Mouse (Mus musculus) cerebellum, postnatal 4 days (tissue): ENCODE results near the gene Adamtsl1.
A peak's percentile ranks its signal among the peaks of the same experiment; 100 is the strongest.

Source experiments
- DNase-seq, 2 experiments: peaks; one replicate each; pipeline ENCODE4 v3.0.0; 2022; ENCODE audit warnings: low spot score in 2 of 2, mixed read lengths in 1 of 2

Adamtsl1 gene

DNA sequence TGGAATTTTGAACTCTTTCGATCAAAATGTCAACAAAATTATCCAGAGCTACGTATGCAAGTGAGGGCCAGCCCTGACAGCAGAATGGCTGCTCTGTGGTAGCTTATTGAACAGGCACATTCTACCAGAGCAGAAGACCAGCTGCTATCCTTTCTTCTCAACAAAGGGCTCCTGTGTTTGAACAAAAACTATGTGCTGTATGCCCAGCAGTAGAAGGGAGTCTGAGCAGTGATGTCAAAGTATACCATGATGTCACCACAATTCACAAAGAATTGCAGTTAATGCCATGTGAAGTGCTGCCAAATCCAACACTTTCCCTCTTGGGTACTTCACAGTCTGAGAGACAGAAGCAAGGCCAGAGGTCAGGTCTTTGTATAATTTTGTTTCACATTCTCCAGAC is 675.9 kb downstream of the Adamtsl1 start:
- no peak for DNase-seq

DNA sequence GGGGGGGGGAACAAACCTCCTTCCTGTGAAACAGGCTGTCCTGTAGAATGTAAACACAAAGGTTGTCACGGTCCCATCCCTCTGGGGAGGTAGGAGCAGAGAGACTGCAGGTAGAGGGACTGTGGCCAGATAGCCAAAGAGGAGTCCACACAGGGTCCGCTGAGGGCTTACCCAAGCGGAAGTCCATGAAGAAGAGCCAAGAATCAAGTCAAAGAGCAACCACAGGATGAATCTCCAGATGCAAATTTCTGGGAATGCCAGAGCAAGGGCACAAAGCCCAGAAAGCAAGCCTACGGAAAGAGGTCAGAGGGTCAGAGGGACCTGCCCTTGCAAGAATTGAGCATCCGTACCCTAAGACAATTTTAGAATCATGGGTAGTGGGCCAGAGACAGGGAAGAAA is 677.2 kb downstream of the Adamtsl1 start:
- no peak for DNase-seq

DNA sequence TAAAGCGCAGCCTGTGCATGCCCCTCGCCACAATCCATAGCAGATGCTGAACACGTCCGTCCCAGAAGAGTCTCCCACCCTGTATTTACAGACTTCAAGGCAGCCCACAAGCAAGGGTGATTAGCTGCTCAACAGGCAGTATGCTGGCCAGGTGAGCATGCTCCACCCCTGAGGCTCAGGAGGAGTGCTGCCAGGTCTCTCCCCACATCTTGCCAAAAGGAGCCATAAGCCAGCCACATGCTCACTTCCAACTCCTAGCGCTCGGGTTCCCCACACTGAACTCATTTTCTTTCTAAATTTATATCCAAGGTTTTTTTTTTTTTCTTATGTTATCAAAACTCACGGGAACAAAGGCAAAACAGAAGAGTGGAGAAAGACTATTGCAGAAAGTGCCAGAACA is 687.8 kb downstream of the Adamtsl1 start:
- no peak for DNase-seq

DNA sequence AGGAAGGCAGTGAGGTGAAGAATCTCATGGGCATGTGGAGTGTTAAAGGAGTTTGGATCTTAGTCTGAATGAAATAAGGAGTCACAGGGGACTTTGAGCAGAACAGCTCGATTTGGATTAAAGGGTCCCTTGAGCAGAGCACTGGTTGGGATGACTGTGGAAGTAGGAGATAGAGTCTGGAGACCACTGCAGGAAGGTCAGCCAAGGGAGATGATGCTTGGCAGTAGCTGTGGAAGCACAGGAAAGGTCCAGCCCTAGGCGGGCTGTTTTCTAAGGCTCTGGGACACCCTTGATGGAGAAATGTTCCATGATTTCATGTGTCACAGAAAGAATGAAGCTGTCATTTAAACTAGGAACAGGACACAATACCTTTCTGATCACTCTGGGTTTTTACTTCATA is 689.3 kb downstream of the Adamtsl1 start:
- DNase-seq, result no peak

DNA sequence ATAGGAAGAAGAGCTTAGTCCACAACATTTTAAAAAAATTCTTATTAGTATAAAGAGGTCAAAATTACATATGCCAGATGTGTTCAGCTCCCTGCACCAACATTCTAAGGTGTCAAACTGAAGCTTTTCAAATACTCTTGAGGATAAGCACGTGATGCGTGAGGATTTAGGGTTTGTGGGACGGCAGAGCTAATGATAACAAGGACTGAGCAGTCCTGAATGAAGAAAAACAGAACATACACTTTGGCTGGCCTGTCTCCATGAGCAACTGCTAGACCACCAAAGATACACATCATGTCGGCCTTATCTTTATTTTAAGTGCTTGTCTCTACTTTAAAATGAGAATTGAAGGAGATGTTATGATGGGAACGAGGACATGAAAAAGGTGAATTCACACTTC is 710.9 kb downstream of the Adamtsl1 start:
- DNase-seq, result no peak

DNA sequence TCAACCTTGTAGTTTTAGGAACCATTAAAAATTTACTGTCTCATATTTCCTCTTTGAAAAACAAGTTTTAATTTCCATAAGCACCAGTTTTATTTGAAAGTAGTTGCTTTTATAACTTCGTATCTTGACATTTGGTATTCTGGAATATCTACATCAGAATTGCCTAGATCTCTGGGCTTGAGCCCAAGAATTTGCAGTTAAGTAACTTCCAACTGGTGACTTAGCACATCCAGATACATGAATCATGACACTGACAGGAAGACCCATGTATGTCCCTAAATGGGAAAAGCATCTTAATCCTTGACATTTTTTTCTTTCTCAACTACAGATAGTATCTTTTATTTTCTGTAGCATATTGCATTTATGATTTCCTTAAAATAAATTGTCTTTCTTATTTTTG is 713.1 kb downstream of the Adamtsl1 start:
- DNase-seq, result no peak

DNA sequence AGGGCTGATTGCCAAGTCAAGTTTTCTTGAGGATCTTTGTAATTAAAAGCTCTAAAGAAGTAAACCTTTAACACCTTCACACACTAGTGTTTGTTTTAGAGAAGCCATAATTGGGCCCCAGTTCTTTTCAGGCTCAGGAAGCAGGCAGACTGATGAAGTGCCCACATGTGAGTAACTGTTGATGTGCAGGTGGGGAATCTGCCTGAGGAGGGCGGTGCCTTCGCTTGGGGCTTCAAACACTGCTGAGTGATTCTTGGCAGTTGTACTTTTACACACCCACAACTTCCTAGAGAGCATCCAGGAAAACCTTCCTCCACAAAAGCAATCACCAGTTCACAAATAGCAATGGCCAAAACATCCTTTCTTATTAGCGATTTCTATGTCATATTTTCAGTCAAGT is 719.2 kb downstream of the Adamtsl1 start:
- no peak for DNase-seq

DNA sequence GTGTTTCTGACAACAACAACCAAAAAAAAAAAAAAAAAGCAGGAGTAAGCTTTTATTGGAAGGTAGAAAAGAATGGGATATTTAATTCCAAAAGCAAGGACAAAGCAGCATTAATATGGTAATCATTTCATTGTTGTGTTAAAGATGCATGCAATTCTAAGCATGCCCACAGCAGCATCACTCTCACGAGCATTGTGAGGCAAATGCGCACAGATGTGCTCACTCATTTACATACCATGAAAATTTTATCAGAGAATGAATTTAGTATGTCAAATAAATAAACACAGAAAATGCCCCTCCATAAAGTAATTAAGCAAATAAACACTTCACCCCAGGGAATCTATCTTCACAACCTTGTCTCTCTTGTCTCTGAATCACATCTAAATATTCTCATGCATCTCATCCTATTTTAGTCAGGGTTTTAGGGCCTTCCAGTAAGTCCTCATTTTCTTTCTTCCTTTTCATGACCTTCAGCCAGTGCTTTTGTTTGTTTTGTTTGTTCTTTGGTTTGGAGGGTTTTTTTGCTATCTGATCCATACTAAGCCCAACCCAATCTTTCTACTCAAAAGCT is 728.0 kb downstream of the Adamtsl1 start:
- DNase-seq, result no peak

DNA sequence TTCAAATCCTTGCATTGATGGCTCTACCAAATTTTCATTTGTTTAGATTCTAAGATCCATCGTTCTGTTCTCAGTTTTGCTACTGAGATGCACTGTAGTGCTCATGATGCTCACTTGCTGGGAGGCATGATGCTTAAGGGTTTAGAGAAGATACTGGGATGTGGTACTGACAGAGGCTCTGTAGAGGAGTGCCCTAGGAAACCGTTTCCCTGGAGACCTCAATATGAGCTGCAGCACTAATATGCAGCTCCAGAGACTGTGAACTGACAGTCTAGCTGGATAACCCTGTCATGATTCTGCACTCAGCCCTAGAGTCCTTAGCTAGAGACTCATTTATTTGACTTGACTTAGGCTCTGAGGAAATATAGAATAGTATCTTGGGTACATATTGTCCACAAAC is 756.1 kb downstream of the Adamtsl1 start:
- no peak for DNase-seq

DNA sequence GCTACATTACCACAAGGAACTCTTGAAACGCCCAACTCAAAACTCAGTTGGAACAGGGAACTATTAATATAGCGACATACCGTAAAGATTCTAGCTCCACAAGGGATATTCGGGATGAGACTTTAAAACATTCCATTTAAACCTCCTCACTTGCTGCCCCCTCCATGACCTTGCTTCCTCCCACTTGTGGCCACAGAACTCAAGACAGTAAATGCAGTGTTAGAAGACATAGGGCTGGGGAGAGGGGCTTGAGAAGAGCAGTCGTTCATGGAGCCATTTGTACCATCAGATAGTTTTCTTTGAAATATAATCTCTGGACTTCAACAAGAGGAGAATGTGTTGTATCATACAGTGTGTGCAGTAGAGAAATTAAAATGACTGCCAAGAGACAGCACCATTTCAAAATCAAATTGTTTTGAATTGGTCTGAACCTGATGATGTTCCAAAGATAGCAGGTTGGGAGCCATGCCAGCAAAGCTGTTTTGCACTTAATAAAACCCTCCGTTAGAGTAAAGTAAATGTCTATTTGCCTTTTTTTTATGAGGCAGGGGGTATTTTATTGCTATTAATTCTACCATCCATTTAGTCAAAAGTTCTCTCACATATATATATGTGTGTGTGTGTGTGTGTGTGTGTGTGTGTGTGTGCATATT is 759.9 kb downstream of the Adamtsl1 start:
- DNase-seq, result no peak

DNA sequence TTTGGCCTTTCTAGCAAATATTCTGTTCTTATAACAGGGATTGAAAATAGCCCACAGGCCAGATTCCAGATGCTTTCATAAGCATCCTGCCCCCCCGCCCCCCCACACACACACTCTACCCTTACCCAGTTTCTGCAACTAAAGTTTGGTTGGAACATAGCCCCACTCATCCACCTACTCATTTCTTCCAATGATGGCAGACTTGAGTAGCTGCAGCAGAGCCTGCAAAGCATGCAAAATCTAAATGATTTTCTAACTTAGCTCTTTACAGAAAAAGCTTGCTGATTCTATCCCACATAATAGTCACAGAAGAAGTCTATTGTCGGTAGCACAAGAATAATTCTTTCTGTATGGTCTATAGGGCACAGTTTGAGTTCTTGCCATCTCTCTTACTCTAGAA is 760.7 kb downstream of the Adamtsl1 start:
- no peak for DNase-seq

DNA sequence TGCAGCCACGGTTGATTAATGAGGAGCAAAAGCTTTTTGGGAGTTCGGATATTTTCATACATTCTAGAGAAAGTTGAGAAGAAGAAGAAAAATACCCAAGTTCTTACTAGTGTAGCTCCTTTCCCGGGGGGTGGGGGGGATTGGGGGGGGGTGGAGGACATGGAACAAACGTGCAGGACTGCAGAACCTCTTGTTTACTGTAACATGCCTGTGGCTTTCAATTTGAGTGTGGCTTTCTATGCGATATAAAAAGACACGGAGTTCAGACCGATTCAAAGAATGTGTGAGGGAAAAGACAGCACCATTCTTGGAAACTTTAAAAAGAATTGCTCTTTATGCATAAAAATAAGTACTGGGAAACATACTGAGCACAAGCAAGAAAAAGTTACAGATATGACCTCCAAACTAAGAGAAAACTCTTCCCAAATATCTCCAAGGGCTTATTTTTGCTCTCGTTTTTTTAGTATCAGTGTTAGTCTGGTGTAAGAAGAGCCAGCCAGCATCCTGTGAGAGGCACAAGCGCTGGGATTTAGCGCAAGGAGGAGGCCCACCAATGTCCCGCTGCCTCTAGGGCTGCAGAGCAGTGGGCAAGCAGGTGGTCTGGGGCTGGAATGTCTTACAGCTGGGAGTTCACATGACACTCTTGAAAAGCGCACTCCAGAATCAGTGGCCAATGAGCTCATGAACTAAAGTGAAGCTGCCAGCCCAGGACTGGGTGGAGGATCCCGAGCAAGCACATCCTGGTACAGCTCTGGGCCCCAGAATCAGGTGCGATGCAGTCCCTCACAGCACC is 762.2 kb downstream of the Adamtsl1 start:
- no peak for DNase-seq

DNA sequence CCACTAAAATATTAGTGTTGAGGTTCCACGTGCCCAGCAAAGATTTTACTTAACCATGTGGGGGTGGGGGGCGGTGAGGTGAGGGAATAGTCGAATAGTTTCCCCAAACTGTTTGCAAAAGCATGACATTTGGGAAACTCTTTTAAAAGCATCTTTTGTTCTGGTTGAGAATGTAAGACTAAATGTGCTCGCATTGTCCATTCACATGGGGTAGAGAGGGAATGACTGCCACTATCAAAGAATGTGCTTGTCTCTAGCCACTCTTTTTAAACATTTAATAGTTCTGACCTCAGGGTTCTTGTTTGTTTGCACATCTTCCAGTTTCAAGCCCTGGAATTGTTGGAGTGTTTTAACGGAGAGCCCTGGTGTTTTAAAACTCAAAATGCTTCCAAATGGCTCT is 764.6 kb downstream of the Adamtsl1 start:
- no peak for DNase-seq

DNA sequence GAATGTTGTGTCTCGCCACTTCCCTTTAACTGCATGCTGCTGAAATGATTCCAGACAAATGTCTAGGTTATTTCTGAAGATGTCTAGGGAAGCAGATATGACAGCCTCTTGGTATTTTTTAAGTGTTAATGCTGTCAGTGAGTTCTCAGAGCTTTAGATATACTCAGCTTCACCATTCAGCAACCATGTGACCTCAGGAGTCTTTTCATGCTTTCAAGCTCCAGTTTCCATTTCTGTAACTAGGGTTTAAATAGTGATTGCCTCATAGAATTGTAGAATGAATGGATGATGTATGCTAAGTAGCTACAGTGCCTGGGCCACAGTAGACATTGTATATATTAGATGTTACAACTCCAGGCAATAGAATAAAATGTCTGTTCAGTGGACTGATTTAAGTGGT is 772.6 kb downstream of the Adamtsl1 start:
- DNase-seq, result no peak

DNA sequence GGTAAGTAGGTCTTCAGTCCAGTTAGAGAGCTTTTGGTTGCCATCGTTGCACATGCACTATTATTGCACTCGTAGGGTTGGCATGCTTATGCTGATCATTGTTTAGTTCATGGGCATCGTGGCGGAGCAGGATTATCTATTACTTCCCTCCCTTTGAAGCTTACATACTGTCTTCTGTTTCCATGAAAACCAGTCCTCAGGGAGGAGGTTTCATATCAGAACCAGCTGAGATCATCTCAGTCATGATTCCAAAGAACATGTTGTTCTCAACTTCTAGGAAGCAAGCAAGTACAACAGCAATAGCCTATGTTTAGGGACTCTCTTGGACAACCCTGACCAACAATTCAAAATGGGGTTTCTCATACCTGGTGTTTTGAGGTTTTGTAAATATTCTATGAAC is 774.3 kb downstream of the Adamtsl1 start:
- DNase-seq, result no peak

DNA sequence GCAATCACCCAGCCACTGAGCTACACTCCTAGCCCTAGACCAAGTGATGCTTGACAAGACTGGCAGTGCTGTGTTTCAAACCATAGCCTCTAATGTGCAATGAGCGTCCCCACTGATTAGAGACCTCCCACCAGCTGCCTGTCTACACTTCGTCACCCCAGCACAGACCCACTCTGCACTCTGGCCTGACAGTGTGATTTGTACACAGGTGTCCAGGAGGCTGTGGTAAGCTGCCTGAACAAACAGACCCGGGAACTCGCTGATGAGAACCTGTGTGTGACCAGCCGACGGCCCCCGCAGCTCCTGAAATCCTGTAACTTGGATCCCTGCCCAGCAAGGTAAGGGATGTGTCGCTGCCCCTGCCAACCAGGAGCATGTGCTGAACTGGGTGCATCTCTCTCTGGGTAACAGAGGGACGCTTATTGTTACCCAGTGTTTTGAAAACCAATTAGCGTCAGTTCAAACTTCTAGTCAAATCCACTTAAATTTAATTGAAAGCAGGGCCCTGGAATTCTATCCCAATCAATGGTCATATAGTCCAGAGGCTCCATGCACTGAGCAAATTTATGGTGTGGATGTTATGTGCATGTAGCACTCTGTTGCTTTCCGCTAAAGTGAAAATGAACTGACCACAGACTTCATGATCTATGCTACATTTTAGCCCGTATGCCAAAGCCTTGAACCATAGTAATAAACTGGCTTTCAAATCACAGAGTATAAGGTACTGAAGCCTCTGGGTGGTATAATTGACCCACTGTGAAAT is 775.7 kb downstream of the Adamtsl1 start:
- peak in 1 of 2 experiments; percentile 26 for DNase-seq

DNA sequence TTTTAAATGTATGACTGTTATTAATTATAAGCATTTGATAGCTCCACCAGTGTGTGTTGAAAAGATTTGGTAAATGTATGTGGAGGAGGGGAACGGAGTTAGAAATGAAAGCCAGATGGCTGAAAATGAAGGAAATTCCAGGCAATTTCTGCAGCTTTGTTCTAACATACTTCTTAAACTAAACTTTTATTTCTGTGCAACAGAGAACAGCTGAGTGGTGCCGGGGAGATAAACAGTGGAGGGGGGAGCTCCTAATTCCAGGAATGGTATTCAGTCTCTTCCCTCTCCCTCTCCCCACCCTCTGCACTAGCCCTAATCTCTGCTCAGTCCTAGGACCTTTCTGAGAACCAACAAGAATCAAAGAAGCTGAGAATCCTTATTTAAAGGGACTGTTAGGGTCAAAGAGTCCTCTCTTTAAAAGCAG is 780.9 kb downstream of the Adamtsl1 start:
- DNase-seq, result no peak

DNA sequence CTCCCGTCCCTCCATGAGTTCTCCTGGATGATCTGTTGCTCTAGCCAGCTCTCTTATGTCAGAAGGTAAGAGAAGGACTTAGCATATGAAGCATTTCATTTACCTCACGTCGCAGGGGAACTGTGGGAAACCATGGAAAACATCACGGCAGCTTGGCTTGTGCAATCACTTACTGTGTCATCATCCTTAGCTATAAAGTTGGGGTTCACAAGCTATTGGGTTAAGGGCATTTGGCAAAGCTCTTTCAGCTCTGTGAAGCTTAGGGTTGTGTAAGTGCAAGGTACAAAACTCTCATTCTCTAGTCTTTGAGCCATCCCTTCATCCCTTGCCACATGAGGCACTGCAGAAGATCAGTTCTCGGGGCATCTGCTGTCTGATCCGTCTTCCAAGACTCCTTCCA is 787.5 kb downstream of the Adamtsl1 start:
- DNase-seq, result no peak

DNA sequence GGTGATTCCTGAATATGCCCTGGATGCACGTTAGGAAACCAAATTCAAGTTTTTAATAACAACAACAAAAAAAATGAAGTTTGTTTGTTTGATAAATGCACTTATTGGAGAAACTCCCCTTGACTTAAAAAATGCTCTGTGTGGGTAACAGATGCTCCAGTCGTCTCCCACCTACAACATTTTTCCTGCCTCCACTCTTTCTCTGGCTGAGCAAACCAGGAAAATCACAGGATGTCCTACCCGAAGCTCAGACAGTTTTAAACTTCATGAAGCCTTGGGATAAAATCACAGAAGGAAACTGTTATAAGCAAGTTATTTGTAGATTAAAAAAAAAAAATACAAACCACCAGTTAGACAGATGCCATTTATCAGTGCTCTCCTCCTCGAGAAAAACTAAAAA is 788.1 kb downstream of the Adamtsl1 start:
- DNase-seq, result no peak

DNA sequence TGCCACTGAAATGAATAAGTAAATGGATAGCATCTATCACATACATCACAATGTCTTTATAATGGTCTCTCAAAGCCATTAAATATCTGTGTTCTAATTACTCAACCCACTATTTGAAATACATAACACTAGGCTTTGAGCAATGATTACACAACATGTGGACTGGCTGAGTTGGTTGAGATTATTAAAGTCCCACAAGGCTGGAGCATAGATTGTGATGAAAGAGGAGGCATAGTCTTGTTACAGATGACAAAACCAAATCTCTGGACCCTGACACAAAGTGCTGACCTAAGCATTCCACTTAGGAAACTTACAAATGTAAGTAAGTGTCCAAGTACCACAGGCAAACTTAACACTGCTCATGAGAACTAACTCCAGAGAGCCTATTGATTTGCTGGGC is 792.8 kb downstream of the Adamtsl1 start:
- no peak for DNase-seq

DNA sequence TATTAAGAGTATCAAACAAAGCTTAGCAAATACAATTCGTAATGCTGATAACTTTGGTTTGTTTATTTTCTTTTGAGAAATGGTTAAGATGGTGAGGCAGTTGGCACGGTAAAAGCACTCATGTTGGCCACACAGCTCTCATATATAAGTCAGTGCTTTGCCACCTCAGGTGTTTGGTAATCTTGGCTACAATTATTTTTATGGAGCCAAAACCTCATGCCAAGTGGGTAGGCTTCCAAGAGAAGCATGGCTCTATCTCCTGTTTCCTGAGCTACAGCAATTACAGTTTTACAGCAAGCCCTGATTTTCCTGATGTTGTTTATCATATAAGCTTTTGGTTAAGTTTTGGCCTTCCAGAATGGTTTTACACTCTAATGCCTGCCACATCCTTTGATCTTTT is 795.2 kb downstream of the Adamtsl1 start:
- DNase-seq, result no peak
